29 mouse cellular contexts compared by ENCODE assay signal in the genomic region with DNA sequence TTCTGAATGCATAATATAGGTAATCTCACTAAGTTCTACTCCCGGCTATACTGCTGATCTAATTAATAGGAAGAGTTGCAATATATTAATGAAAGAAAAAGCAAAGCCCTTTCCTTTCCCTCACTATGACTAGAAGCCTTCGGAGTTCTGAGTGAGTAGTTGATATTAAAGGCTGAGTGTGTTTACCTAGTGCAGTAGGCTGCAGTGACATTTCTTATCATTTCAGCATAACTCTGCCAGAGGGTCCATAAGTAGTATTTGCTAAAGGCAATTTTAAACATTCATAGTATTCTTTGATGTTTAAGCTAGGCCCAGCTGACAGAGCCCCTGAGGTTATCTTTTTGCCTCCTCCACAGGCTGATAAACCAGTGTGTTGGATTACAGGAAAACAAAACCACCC.
DNase-seq lines count a peak whose midpoint lies in the region; ATAC-seq and TF ChIP-seq lines count a peak whose summit lies in the region.
"Had no signal": no experiment of that assay in that cellular context is flagged by ENCODE, and none has a peak within 500 bp of the region (broad histone marks: within the 10 kb centered on the region; RNA-seq: fewer than 3 reads in every experiment).

No protein-coding gene starts in this region.

- H3K9me3 ChIP-seq in lung, embryonic 15.5 days = no peaks in the 10 kb centered on the region
- H3K9me3 ChIP-seq in midbrain, embryonic 14.5 days (ENCODE audit: control insufficient read depth, low read length) = no peaks in the 10 kb centered on the region
- no peaks in the 10 kb centered on the region for H3K9me3 ChIP-seq in midbrain, embryonic 10.5 days (replicated peaks)
- no peaks in the 10 kb centered on the region for H3K9me3 ChIP-seq in stomach, embryonic 14.5 days (ENCODE audit: control insufficient read depth, low read depth, low read length)
- no peaks in the 10 kb centered on the region for H3K9me3 ChIP-seq in stomach, postnatal 0 days (ENCODE audit: control insufficient read depth, low read length)
- H3K9me3 ChIP-seq: embryonic facial prominence, embryonic 13.5 days; embryonic facial prominence, embryonic 15.5 days; forebrain, embryonic 10.5 days; forebrain, embryonic 12.5 days; G1E had no signal

- H3K4me2 ChIP-seq in lung, embryonic 15.5 days = no peak overlapping the region
- no peak overlapping the region for H3K4me2 ChIP-seq in midbrain, embryonic 14.5 days (ENCODE audit: low read length)
- H3K4me2 ChIP-seq in stomach, embryonic 14.5 days (replicated peaks; ENCODE audit: low read depth, low read length) = no peak overlapping the region
- H3K4me2 ChIP-seq in stomach, postnatal 0 days (replicated peaks; ENCODE audit: low read depth) = no peak overlapping the region
- H3K4me2 ChIP-seq: embryonic facial prominence, embryonic 13.5 days; embryonic facial prominence, embryonic 15.5 days; forebrain, embryonic 12.5 days had no signal

- DNase-seq in lung, postnatal 10 days = no peak
- DNase-seq in midbrain, embryonic 14.5 days = peak; percentile 28
- DNase-seq in midbrain, embryonic 10.5 days (ENCODE audit: low spot score) = no peak
- DNase-seq in stomach, postnatal 0 days (ENCODE audit: low spot score) = no peak
- no peak for DNase-seq in ovary, postnatal 36 days (ENCODE audit: low spot score)
- DNase-seq: adrenal gland, adult 8-10 months; adrenal gland, postnatal 14 days; adrenal gland, postnatal 36 days; B cell, adult 2 months; cerebellum, adult 11 months; cerebellum, adult 18-20 months; cerebellum, adult 8-10 months; cerebellum, adult 9-11 months; cerebellum, postnatal 14 days; cerebellum, postnatal 36 days; embryo, embryonic 11 days had no signal

- no peaks in the 10 kb centered on the region for H3K27me3 ChIP-seq in lung, embryonic 15.5 days
- no peaks in the 10 kb centered on the region for H3K27me3 ChIP-seq in midbrain, embryonic 14.5 days (ENCODE audit: control insufficient read depth, insufficient read depth, low read length)
- H3K27me3 ChIP-seq in midbrain, embryonic 10.5 days (ENCODE audit: low read depth, poor library complexity, severe bottlenecking) = no peaks in the 10 kb centered on the region
- no peaks in the 10 kb centered on the region for H3K27me3 ChIP-seq in stomach, embryonic 14.5 days (ENCODE audit: control insufficient read depth, insufficient read depth, low read length)
- no peaks in the 10 kb centered on the region for H3K27me3 ChIP-seq in stomach, postnatal 0 days (ENCODE audit: control insufficient read depth, insufficient read depth, low read length)
- H3K27me3 ChIP-seq: CH12.LX; embryonic facial prominence, embryonic 13.5 days; embryonic facial prominence, embryonic 15.5 days; forebrain, embryonic 12.5 days; Patski had no signal

- H3K36me3 ChIP-seq in lung, embryonic 15.5 days = no peaks in the 10 kb centered on the region
- no peaks in the 10 kb centered on the region for H3K36me3 ChIP-seq in midbrain, embryonic 14.5 days (ENCODE audit: control insufficient read depth, insufficient read depth, low read length)
- no peaks in the 10 kb centered on the region for H3K36me3 ChIP-seq in midbrain, embryonic 10.5 days
- no peaks in the 10 kb centered on the region for H3K36me3 ChIP-seq in stomach, embryonic 14.5 days (ENCODE audit: control insufficient read depth, insufficient read depth, low read length)
- H3K36me3 ChIP-seq in stomach, postnatal 0 days (ENCODE audit: control insufficient read depth, insufficient read depth, low read length) = no peaks in the 10 kb centered on the region
- H3K36me3 ChIP-seq: embryonic facial prominence, embryonic 13.5 days; embryonic facial prominence, embryonic 15.5 days; forebrain, embryonic 10.5 days; forebrain, embryonic 12.5 days; G1E had no signal

- no peak overlapping the region for H3K27ac ChIP-seq in lung, embryonic 15.5 days
- H3K27ac ChIP-seq in midbrain, embryonic 14.5 days (replicated peaks; ENCODE audit: low read depth, low read length) = no peak overlapping the region
- H3K27ac ChIP-seq in midbrain, embryonic 10.5 days (replicated peaks) = no peak overlapping the region
- no peak overlapping the region for H3K27ac ChIP-seq in stomach, embryonic 14.5 days (ENCODE audit: low read length)
- no peak overlapping the region for H3K27ac ChIP-seq in stomach, postnatal 0 days (replicated peaks)
- H3K27ac ChIP-seq: embryonic facial prominence, embryonic 13.5 days; embryonic facial prominence, embryonic 15.5 days; forebrain, embryonic 10.5 days; forebrain, embryonic 12.5 days had no signal

- no peak overlapping the region for H3K9ac ChIP-seq in lung, embryonic 15.5 days
- H3K9ac ChIP-seq in midbrain, embryonic 14.5 days (replicated peaks; ENCODE audit: low read length) = no peak overlapping the region
- H3K9ac ChIP-seq in stomach, embryonic 14.5 days (replicated peaks; ENCODE audit: low read depth, low read length) = no peak overlapping the region
- no peak overlapping the region for H3K9ac ChIP-seq in stomach, postnatal 0 days (ENCODE audit: low read length)
- H3K9ac ChIP-seq: embryonic facial prominence, embryonic 13.5 days; embryonic facial prominence, embryonic 15.5 days; forebrain, embryonic 12.5 days had no signal

- peak; percentile 57; the same call in 1 of the 2 replicates for ATAC-seq in lung, embryonic 15.5 days (ENCODE audit: borderline replicate concordance, extremely low read depth, low FRiP score, low TSS enrichment)
- no peak for ATAC-seq in midbrain, embryonic 14.5 days (ENCODE audit: low FRiP score, low TSS enrichment)
- ATAC-seq in stomach, embryonic 14.5 days (ENCODE audit: insufficient number of reproducible peaks, insufficient read depth, low FRiP score, low read depth) = 0 out of 2 replicates have a peak, but pooled peaks have one; percentile 65
- ATAC-seq in stomach, postnatal 0 days (ENCODE audit: low FRiP score, low TSS enrichment) = no peak
- ATAC-seq: activated CD4-positive, CD25-positive, alpha-beta regulatory T cell, adult 4 months; CD4-positive, CD25-positive, alpha-beta regulatory T cell, adult 4 months; forebrain, embryonic 14.5 days; Patski had no signal

- WGBS in lung, embryonic 15.5 days = 38% methylated on average over 2 of the region's 2 CpGs
- WGBS in midbrain, embryonic 14.5 days = 69% methylated on average over 2 of the region's 2 CpGs
- WGBS in midbrain, embryonic 10.5 days = 86% methylated on average over 2 of the region's 2 CpGs
- 54% methylated on average over 2 of the region's 2 CpGs for WGBS in stomach, embryonic 14.5 days
- WGBS in stomach, postnatal 0 days = 44% methylated on average over 2 of the region's 2 CpGs

- H3K4me3 ChIP-seq in lung, embryonic 15.5 days = no peak overlapping the region
- no peak overlapping the region for H3K4me3 ChIP-seq in midbrain, embryonic 14.5 days (replicated peaks; ENCODE audit: low read depth, low read length)
- H3K4me3 ChIP-seq in midbrain, embryonic 10.5 days = no peak overlapping the region
- H3K4me3 ChIP-seq in stomach, embryonic 14.5 days (ENCODE audit: low read depth, low read length) = no peak overlapping the region
- H3K4me3 ChIP-seq in stomach, postnatal 0 days (ENCODE audit: low read depth, low read length) = no peak overlapping the region
- H3K4me3 ChIP-seq: embryonic facial prominence, embryonic 13.5 days; embryonic facial prominence, embryonic 15.5 days; erythroblast, embryonic 14.5 days; forebrain, embryonic 10.5 days; forebrain, embryonic 12.5 days had no signal

- no peaks in the 10 kb centered on the region for H3K4me1 ChIP-seq in lung, embryonic 15.5 days
- H3K4me1 ChIP-seq in midbrain, embryonic 14.5 days (ENCODE audit: control insufficient read depth, insufficient read depth, low read length) = no peaks in the 10 kb centered on the region
- no peaks in the 10 kb centered on the region for H3K4me1 ChIP-seq in midbrain, embryonic 10.5 days
- H3K4me1 ChIP-seq in stomach, embryonic 14.5 days (ENCODE audit: control insufficient read depth, insufficient read depth, low read length) = no peaks in the 10 kb centered on the region
- no peaks in the 10 kb centered on the region for H3K4me1 ChIP-seq in stomach, postnatal 0 days (replicated peaks; ENCODE audit: control insufficient read depth, insufficient read depth)
- H3K4me1 ChIP-seq: embryonic facial prominence, embryonic 13.5 days; embryonic facial prominence, embryonic 15.5 days; forebrain, embryonic 10.5 days; forebrain, embryonic 12.5 days had no signal

- TF ChIP-seq EP300 in stomach, postnatal 0 days (optimal IDR thresholded peaks at IDR 0.05) = no peak

- TF ChIP-seq CTCF in stomach, postnatal 0 days (IDR thresholded peaks at IDR 0.05; ENCODE audit: low read depth) = no peak

Comparison
In these comparisons a context has a peak if more than half of its experiments do, and no peak if none do; other contexts are left out.
1. ATAC-seq: peak in lung, embryonic 15.5 days (single experiment) and stomach, embryonic 14.5 days (single experiment); none in midbrain, embryonic 14.5 days (single experiment) and stomach, postnatal 0 days (single experiment).